Mouse (Mus musculus) myocyte (in vitro differentiated cells): ENCODE data around the gene Myrfl. TPM values are rescaled to one million over a fixed set of nuclear protein-coding genes. Genes with fewer than 3 reads are reported as not detected.

Experiments
- H3K27me3 ChIP-seq: one replicate; pipeline ENCODE4 v1.6.1; 2011; ENCODE audit not compliant: control insufficient read depth, insufficient read depth, insufficient read length
- H3K36me3 ChIP-seq: one replicate; pipeline ENCODE4 v1.6.1; 2011; ENCODE audit not compliant: control insufficient read depth, insufficient read depth
- H3K4me2 ChIP-seq: one replicate; pipeline ENCODE4 v1.6.1; 2011; ENCODE audit warnings: low read depth, control low read depth
- H3K4me3 ChIP-seq: one replicate; pipeline ENCODE4 v1.5.1; 2011; ENCODE audit warnings: mild to moderate bottlenecking, control low read depth, moderate library complexity
- H3K79me2 ChIP-seq: one replicate; pipeline ENCODE4 v1.6.1; 2011; ENCODE audit not compliant: control insufficient read depth, insufficient read depth
- H3ac ChIP-seq: one replicate; pipeline ENCODE4 v1.6.1; 2011; ENCODE audit not compliant: control insufficient read depth, insufficient read length
- CEBPB ChIP-seq: IDR thresholded peaks from 2 replicates; pipeline ENCODE4 v1.6.1; 2011; ENCODE audit warnings: mild to moderate bottlenecking, moderate library complexity; ENCODE audit not compliant: poor library complexity, insufficient read depth, severe bottlenecking
- E2F4 ChIP-seq: IDR thresholded peaks from one replicate; pipeline ENCODE4 v1.6.1; 2011; ENCODE audit warnings: mild to moderate bottlenecking, control low read depth, moderate library complexity; ENCODE audit not compliant: insufficient read depth
- MAX ChIP-seq: IDR thresholded peaks from one replicate; pipeline ENCODE4 v1.6.1; 2011; ENCODE audit warnings: low read depth, mild to moderate bottlenecking, control low read depth
- MYOD1 ChIP-seq, 3 experiments: IDR thresholded peaks; one replicate each; pipeline ENCODE4 v1.6.1; 2011; ENCODE audit warnings: control low read depth in 2 of 3, low read depth in 2 of 3, mild to moderate bottlenecking in 2 of 3, moderate library complexity in 1 of 3; ENCODE audit not compliant: insufficient read length in 2 of 3, control insufficient read depth in 1 of 3
- MYOG ChIP-seq, 3 experiments: IDR thresholded peaks; one replicate each; pipeline ENCODE4 v1.6.1; 2011; ENCODE audit warnings: control low read depth in 2 of 3, low read depth in 2 of 3, mild to moderate bottlenecking in 2 of 3; ENCODE audit not compliant: insufficient read length in 2 of 3, control insufficient read depth in 1 of 3, insufficient read depth in 1 of 3
- POLR2A ChIP-seq: IDR thresholded peaks from one replicate; pipeline ENCODE4 v1.6.1; 2011; ENCODE audit warnings: low read depth, mild to moderate bottlenecking, control low read depth, moderate library complexity; ENCODE audit not compliant: insufficient read length
- POLR2AphosphoS2 ChIP-seq: IDR thresholded peaks from one replicate; pipeline ENCODE4 v1.6.1; 2011; ENCODE audit warnings: low read depth, control low read depth; ENCODE audit not compliant: insufficient read length
- REST ChIP-seq: IDR thresholded peaks from one replicate; pipeline ENCODE4 v1.6.1; 2011; ENCODE audit warnings: mild to moderate bottlenecking, control low read depth, moderate library complexity; ENCODE audit not compliant: insufficient read depth, insufficient read length
- SRF ChIP-seq: IDR thresholded peaks from one replicate; pipeline ENCODE4 v1.6.1; 2011; ENCODE audit warnings: low read depth; ENCODE audit not compliant: control insufficient read depth, insufficient read length
- TCF12 ChIP-seq: IDR thresholded peaks from one replicate; pipeline ENCODE4 v1.6.1; 2011; ENCODE audit warnings: mild to moderate bottlenecking, control low read depth; ENCODE audit not compliant: poor library complexity, insufficient read depth, severe bottlenecking
- TCF3 ChIP-seq: IDR thresholded peaks from one replicate; pipeline ENCODE4 v1.6.1; 2011; ENCODE audit warnings: low read depth, control low read depth; ENCODE audit not compliant: insufficient read length
- USF1 ChIP-seq: IDR thresholded peaks from one replicate; pipeline ENCODE4 v1.6.1; 2011; ENCODE audit warnings: low read depth, mild to moderate bottlenecking, control low read depth, moderate library complexity
- polyA plus RNA-seq: library from polyadenylated mRNA; unstranded; fragments of >200 nt; fragmentation: generic; extraction: Trizol; gene quantifications from one replicate; pipeline ENCODE4 v1.2.1, GENCODE M21; 2012; ENCODE audit warnings: missing spikeins

Gene Myrfl
- polyA plus RNA-seq, 1 experiment = 0.04 TPM

- no peaks in the 10 kb centered on the region for H3K79me2 ChIP-seq
- H3K4me3 ChIP-seq = no peak overlapping the region
- TF ChIP-seq POLR2AphosphoS2 = no peak
- no peak for TF ChIP-seq POLR2A
- TF ChIP-seq USF1 = no peak
- TF ChIP-seq MAX = no peak
- TF ChIP-seq REST = no peak
- no peak for TF ChIP-seq CEBPB
- no peak for TF ChIP-seq TCF12
- no peak for TF ChIP-seq SRF
- H3K36me3 ChIP-seq = no peaks in the 10 kb centered on the region
- no peak overlapping the region for H3ac ChIP-seq
- H3K27me3 ChIP-seq = no peaks in the 10 kb centered on the region
- H3K4me2 ChIP-seq = no peak overlapping the region
Observed at GRCm38 (mm10) chr10:116872016-116872410, 24.7 kb downstream of the Myrfl start.

- TF ChIP-seq USF1 (no peak), CEBPB (no peak), MAX (no peak), TCF12 (no peak), MYOG (IDR thresholded peaks at IDR 0.05; ENCODE audit: control insufficient read depth in 1 of 3, insufficient read depth in 1 of 3, insufficient read length in 2 of 3, low read depth in 2 of 3) (no peak), TCF3 (no peak), POLR2A (no peak), REST (no peak), SRF (no peak), MYOD1 (IDR thresholded peaks at IDR 0.05; ENCODE audit: control insufficient read depth in 1 of 3, insufficient read length in 2 of 3, low read depth in 2 of 3) (no peak), POLR2AphosphoS2 (no peak), E2F4 (no peak)
- no peak overlapping the region for H3K4me3 ChIP-seq
- H3K36me3 ChIP-seq = no peaks in the 10 kb centered on the region
- H3K79me2 ChIP-seq = no peaks in the 10 kb centered on the region
- H3K27me3 ChIP-seq = no peaks in the 10 kb centered on the region
- H3K4me2 ChIP-seq = no peak overlapping the region
- no peak overlapping the region for H3ac ChIP-seq
Observed at GRCm38 (mm10) chr10:116871329-116872015, 25.2 kb downstream of the Myrfl start.

- H3K79me2 ChIP-seq = no peaks in the 10 kb centered on the region
- H3ac ChIP-seq = no peak overlapping the region
- TF ChIP-seq USF1 (no peak), MYOD1 (IDR thresholded peaks at IDR 0.05; ENCODE audit: control insufficient read depth in 1 of 3, insufficient read length in 2 of 3, low read depth in 2 of 3) (no peak), REST (no peak), POLR2AphosphoS2 (no peak), MYOG (IDR thresholded peaks at IDR 0.05; ENCODE audit: control insufficient read depth in 1 of 3, insufficient read depth in 1 of 3, insufficient read length in 2 of 3, low read depth in 2 of 3) (no peak), E2F4 (no peak), MAX (no peak), CEBPB (no peak), TCF12 (no peak), SRF (no peak), POLR2A (no peak), TCF3 (no peak)
Observed at GRCm38 (mm10) chr10:116870819-116871218, 25.9 kb downstream of the Myrfl start.

GRCm38 (mm10) chr10:116853159-116853845, 43.4 kb downstream of the Myrfl start:
- TF ChIP-seq MYOD1 (IDR thresholded peaks at IDR 0.05; ENCODE audit: control insufficient read depth in 1 of 3, insufficient read length in 2 of 3, low read depth in 2 of 3) (no peak), TCF3 (no peak), MYOG (IDR thresholded peaks at IDR 0.05; ENCODE audit: control insufficient read depth in 1 of 3, insufficient read depth in 1 of 3, insufficient read length in 2 of 3, low read depth in 2 of 3) (no peak)
- no peaks in the 10 kb centered on the region for H3K79me2 ChIP-seq

More at GRCm38 (mm10) chr10:116870819-116871218, 25.9 kb downstream of the Myrfl start:
- Histone ChIP-seq H3K36me3 (no peaks in the 10 kb centered on the region), H3K4me2 (no peak overlapping the region), H3K27me3 (no peaks in the 10 kb centered on the region), H3K4me3 (no peak overlapping the region)

More at GRCm38 (mm10) chr10:116853159-116853845, 43.4 kb downstream of the Myrfl start:
- Histone ChIP-seq H3K36me3 (no peaks in the 10 kb centered on the region), H3K27me3 (peaks cover 11% of the 10 kb centered on the region), H3K4me2 (no peak overlapping the region), H3K4me3 (no peak overlapping the region), H3ac (no peak overlapping the region)
